Mouse (Mus musculus) yolk sac, embryonic 10.5 days (tissue): ENCODE results near the gene Olfr1140.

Experiments used
- DNase-seq: peaks from one replicate; pipeline ENCODE4 v3.0.0-alpha.2; 2017; ENCODE audit warnings: low spot score

The Olfr1140 gene

GRCm38 (mm10) chr2:87743452-87743851 is at the start of gene Olfr1140:
Gene Olfr1140, plus strand, starts transcription at chr2:87743752.
- DNase-seq: no peak

GRCm38 (mm10) chr2:87693847-87694246 is 49.7 kb upstream of the Olfr1140 start, which contains the start of gene Olfr1136:
Gene Olfr1136, minus strand, starts transcription at chr2:87693947.
- DNase-seq: no peak

GRCm38 (mm10) chr2:87713079-87713478 is 30.5 kb upstream of the Olfr1140 start, which contains the start of gene Olfr1137:
Gene Olfr1137, minus strand, starts transcription at chr2:87713179.
- no peak for DNase-seq

GRCm38 (mm10) chr2:87739878-87740277 is 3.7 kb upstream of the Olfr1140 start, which contains the start of gene Olfr1138:
Gene Olfr1138, minus strand, starts transcription at chr2:87739978.
- no peak for DNase-seq

GRCm38 (mm10) chr2:87753891-87754290 is 10.3 kb downstream of the Olfr1140 start, which contains the start of gene Olfr1141:
Gene Olfr1141, minus strand, starts transcription at chr2:87753991.
- DNase-seq: no peak

DNA sequence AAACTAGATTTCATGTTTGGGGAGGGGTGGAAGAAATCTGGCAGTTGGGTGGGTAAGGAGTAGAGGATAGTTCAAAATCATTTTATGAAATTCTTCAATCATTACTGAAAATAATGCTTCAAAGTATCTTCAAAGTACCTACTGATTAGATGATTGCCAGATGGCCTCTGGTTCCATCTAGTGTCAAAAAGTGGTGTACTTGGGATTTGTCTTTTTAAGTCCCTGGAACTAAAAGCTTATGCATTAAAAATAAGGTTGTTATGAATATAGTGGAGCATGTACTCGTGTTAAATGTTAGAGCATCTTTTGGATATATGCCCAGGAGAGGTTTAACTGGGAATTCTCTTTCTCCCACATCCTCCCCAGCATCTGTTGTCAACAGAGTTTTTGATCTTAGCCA is 32.6 kb downstream of the Olfr1140 start:
- no peak for DNase-seq

DNA sequence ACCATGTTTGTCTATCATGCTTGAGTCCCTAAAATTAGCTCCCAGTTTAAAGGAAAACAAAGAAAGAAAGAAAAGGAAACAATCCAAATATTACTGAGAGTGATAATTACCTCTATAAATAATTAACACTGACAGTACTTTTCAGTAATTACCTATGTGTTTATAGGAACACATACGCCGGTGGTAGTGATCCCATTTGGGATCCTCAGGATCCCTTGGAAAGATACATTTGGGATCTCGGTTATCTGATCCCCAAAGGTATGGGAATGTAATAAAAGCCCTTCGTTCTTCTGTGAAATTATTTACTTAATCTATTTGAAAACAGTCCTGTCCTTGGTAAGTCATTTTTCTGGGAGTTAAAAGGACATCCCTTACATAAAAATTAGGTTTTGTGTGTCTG is 35.6 kb downstream of the Olfr1140 start, which contains the start of gene Olfr152:
Gene Olfr152, plus strand, starts transcription at position 301 of the 400 bp plus-strand sequence.
- no peak for DNase-seq
